Mouse (Mus musculus) lung, adult 2 months (tissue): ENCODE data around the gene Pomgnt1. TPM values are rescaled to one million over a fixed set of nuclear protein-coding genes. Genes with fewer than 3 reads are reported as not detected.

Source experiments
- DNase-seq: peaks from one replicate; pipeline ENCODE4 v3.0.0; 2022
- H3K4me1 ChIP-seq: fragments of 200-500 bp; 2 replicates; pipeline ENCODE4 v1.6.1; 2011; ENCODE audit warnings: low read length; ENCODE audit not compliant: control insufficient read depth, insufficient read depth
- H3K4me3 ChIP-seq: fragments of 200-500 bp; replicated peaks from 2 replicates; pipeline ENCODE3; 2011; ENCODE audit warnings: low read depth, mild to moderate bottlenecking, control low read depth, low read length; ENCODE audit errors: extremely low read depth
- CTCF ChIP-seq: fragments of 200-500 bp; IDR thresholded peaks from 2 replicates; pipeline ENCODE4 v1.5.1; 2011; ENCODE audit warnings: mild to moderate bottlenecking, low read length, control low read depth; ENCODE audit not compliant: insufficient read depth
- POLR2A ChIP-seq: fragments of 200-500 bp; IDR thresholded peaks from 2 replicates; pipeline ENCODE4 v1.6.1; 2011; ENCODE audit warnings: low read depth, mild to moderate bottlenecking, control low read depth, low read length, borderline replicate concordance; ENCODE audit errors: extremely low read depth
- WGBS: fragments of 180-500 bp; shearing (Covaris S2); methylation state at CpG from one replicate; pipeline ENCODE4 v1.1.7; 2018; 5-methylcytosine and 5-hydroxymethylcytosine counted together
- polyA plus RNA-seq: library from polyadenylated mRNA; depleted of rRNA; stranded (reverse); fragments of >200 nt; gene quantifications from 2 replicates; pipeline ENCODE4 v1.2.3, GENCODE M21; 2012

The Pomgnt1 gene
- polyA plus RNA-seq, 1 experiment, result 46.4 TPM

DNA sequence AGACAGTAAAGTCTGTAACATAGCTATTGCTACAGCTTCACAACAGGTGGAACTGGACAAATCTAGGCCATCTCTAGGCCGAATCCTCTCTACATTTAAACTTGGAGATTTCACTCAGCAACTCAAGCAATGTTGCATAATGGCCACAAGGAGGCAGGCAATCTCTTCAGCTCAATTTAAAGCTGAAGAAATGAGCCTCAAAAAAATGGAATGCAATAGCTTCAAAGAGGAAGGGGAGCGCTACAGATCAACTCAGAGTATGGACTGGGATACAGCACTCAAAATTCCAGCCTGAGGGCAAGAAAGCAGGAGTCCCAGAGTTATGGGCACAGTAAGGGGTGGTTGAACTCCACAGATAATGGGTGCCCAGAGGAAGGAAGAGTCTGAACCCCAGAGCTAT is 11.3 kb downstream of the Pomgnt1 start:
- TF ChIP-seq CTCF (peak; percentile 33; the same call in 1 of the 2 replicates), POLR2A (no peak)
- 21% methylated on average over 2 of the region's 2 CpGs for WGBS
- DNase-seq, result peak; percentile 28
- Histone ChIP-seq H3K4me1 (no peaks in the 10 kb centered on the region), H3K4me3 (no peak overlapping the region)

GRCm38 (mm10) chr4:116137421-116137996 is 13.9 kb downstream of the Pomgnt1 start:
- no peak for DNase-seq
- H3K4me1 ChIP-seq, result peaks cover 3% of the 10 kb centered on the region
- H3K4me3 ChIP-seq, result no peak overlapping the region
- no peak for TF ChIP-seq CTCF
- no peak for TF ChIP-seq POLR2A
- WGBS, result 64% methylated on average over 13 of the region's 13 CpGs

GRCm38 (mm10) chr4:116140801-116141574 is 17.3 kb downstream of the Pomgnt1 start:
- Histone ChIP-seq H3K4me1 (peaks cover 8% of the 10 kb centered on the region), H3K4me3 (no peak overlapping the region)
- no peak for TF ChIP-seq POLR2A
- TF ChIP-seq CTCF, result no peak
- no peak for DNase-seq
- WGBS, result 67% methylated on average over 7 of the region's 7 CpGs

GRCm38 (mm10) chr4:116141736-116142135 is 18.1 kb downstream of the Pomgnt1 start:
- 88% methylated on average over 1 of the region's 1 CpGs for WGBS
- H3K4me3 ChIP-seq, result no peak overlapping the region
- peaks cover 8% of the 10 kb centered on the region for H3K4me1 ChIP-seq
- TF ChIP-seq CTCF (no peak), POLR2A (no peak)
- DNase-seq, result no peak

DNA sequence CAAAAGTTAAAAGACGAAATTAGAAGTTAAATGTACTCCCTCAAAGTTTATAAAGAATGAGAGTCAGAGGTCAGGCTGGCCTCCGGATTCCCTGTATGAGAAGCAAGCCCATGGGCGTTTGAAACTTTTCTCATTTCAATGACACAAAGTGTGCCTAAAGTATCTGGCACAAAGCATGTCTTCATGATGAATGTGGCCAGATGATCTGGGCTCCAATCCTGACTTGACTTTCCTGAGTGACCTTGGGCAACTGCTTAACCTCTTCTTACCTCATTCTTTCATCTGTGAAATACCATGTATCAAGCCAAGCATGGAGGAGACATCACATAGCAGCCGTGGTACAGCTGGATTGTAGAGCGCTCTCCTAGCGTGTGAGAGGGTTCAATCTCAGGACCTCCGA is 18.6 kb downstream of the Pomgnt1 start:
- Histone ChIP-seq H3K4me3 (no peak overlapping the region), H3K4me1 (peaks cover 8% of the 10 kb centered on the region)
- DNase-seq, result no peak
- TF ChIP-seq POLR2A (no peak), CTCF (no peak)
- 76% methylated on average over 7 of the region's 7 CpGs for WGBS

DNA sequence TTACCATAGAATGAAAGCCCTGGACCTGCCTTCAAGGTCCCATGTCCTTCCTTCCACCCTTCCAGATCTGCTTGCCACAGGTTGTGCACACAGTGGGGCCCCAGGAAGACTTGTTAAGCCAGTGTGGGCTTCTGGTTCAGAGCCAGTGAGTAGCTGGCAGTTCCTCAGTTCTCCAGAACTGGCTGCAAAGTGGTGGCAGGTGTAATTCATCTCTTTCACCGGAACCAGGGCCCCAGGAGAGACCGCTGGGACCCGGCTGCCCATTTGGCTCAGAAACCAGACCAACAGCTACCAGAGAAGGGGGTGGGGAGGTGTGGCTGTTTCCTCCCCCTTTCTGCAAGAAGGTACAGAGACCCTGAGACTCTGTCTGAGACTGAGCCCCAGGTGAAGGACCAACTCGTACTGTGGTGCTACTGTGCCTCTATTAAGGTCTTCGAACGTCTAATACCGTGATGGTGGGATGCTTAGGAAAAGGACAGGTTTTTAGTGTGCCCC is 19.7 kb downstream of the Pomgnt1 start:
- DNase-seq, result peak; percentile 45
- Histone ChIP-seq H3K4me1 (peaks cover 8% of the 10 kb centered on the region), H3K4me3 (peak overlapping the region; percentile 90)
- WGBS, result 11% methylated on average over 7 of the region's 7 CpGs
- TF ChIP-seq POLR2A (no peak), CTCF (no peak)

- under 1% methylated on average over 45 of the region's 47 CpGs for WGBS
- DNase-seq, result peak; percentile 79
These were observed 20.5 kb downstream of the Pomgnt1 start for GRCm38 (mm10) chr4:116143891-116144717.

GRCm38 (mm10) chr4:116149812-116150155 is 26.1 kb downstream of the Pomgnt1 start:
- Histone ChIP-seq H3K4me1 (peaks cover 15% of the 10 kb centered on the region), H3K4me3 (peak overlapping the region; percentile 94)
- TF ChIP-seq CTCF (no peak), POLR2A (no peak)
- WGBS, result 30% methylated on average over 6 of the region's 6 CpGs
- no peak for DNase-seq

More at GRCm38 (mm10) chr4:116143891-116144717, 20.5 kb downstream of the Pomgnt1 start:
- Histone ChIP-seq H3K4me3 (peak overlapping the region; percentile 90), H3K4me1 (peaks cover 8% of the 10 kb centered on the region)
- TF ChIP-seq CTCF (no peak), POLR2A (peak; percentile 26; the same call in 1 of the 2 replicates)

DNA sequence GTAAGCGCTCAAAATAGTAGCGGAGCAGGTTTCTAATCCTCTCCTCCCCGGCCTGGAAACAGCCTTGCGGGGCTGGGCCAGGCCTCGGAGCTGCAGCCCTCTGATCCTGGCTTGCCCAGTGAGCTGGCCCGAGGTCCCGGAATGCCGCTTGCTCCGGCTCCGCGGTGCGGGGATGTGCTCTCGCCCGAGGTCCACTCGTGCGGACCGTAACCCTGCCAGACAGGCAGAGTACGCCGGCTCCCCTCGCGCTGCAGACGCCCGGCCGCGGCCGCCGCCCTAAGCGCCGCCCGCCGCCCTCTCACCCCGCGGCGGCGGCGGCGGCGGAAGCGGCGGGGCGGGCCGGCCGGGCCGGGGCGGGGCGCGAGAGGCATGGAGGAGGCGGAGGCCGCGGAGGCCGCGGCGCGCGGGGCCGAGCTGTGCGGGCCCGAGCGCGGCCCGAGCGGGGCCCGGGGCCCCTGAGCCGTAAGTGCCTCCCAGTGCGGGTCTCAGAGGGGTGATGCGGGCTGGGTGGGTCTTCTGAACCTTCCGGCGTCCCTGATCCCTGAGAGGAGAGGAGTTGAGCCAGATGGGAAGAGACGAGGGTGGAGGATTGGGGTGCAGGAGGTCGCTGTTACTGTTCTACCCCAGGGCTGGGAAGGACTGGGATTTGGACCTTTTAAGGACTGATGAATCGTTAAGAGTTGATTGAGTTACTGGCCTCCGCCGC is 26.7 kb downstream of the Pomgnt1 start:
- 8% methylated on average over 72 of the region's 73 CpGs for WGBS
- Histone ChIP-seq H3K4me1 (peaks cover 15% of the 10 kb centered on the region), H3K4me3 (peak overlapping the region; percentile 94)
- DNase-seq, result peak; percentile 70
- TF ChIP-seq CTCF (no peak), POLR2A (peak; percentile 85)
